Mouse (Mus musculus): ENCODE results near the gene Cbll1. TPM values are rescaled to one million over a fixed set of nuclear protein-coding genes. Genes with fewer than 3 reads are reported as not detected.
"Not testable (repeated sequence)": the region's sequence is repeated elsewhere in the genome, so short reads cannot be mapped to it uniquely, and the experiment has no call there.

Gene Cbll1
- total RNA-seq, 4 experiments from 2014 or later: 22.4 to 26.9 (median 25.1) TPM

- DNase-seq (ENCODE audit: low spot score in 2 of 2): no peak
Observed at GRCm38 (mm10) chr12:31500196-31500595, 780 bp upstream of the Cbll1 start.

- peak in 1 of 2 experiments; percentile 20 for DNase-seq (ENCODE audit: low spot score in 2 of 2)
Observed at GRCm38 (mm10) chr12:31498936-31499313, 491 bp downstream of the Cbll1 start.

GRCm38 (mm10) chr12:31486431-31486830, 13.0 kb downstream of the Cbll1 start:
- DNase-seq (ENCODE audit: low spot score in 2 of 2): no peak

GRCm38 (mm10) chr12:31478182-31478581, 21.2 kb downstream of the Cbll1 start:
- DNase-seq (ENCODE audit: low spot score in 2 of 2): not testable (repeated sequence)

- no peak for DNase-seq (ENCODE audit: low spot score in 2 of 2)
Observed at GRCm38 (mm10) chr12:31462615-31463014, 36.8 kb downstream of the Cbll1 start.

- DNase-seq (ENCODE audit: low spot score in 2 of 2): no peak
Observed at GRCm38 (mm10) chr12:31461371-31461770, 38.0 kb downstream of the Cbll1 start.

- DNase-seq (ENCODE audit: low spot score in 2 of 2): not testable (repeated sequence)
Observed at GRCm38 (mm10) chr12:31460270-31460669, 39.1 kb downstream of the Cbll1 start.

- DNase-seq (ENCODE audit: low spot score in 2 of 2): no peak
Observed at GRCm38 (mm10) chr12:31458474-31458873, 40.9 kb downstream of the Cbll1 start.

GRCm38 (mm10) chr12:31456271-31456670, 43.1 kb downstream of the Cbll1 start:
- DNase-seq (ENCODE audit: low spot score in 2 of 2): no peak

GRCm38 (mm10) chr12:31449341-31449740, 50.1 kb downstream of the Cbll1 start:
- DNase-seq (ENCODE audit: low spot score in 2 of 2): no peak

- DNase-seq (ENCODE audit: low spot score in 2 of 2): no peak
Observed at GRCm38 (mm10) chr12:31444827-31445226, 54.6 kb downstream of the Cbll1 start.

- no peak for DNase-seq (ENCODE audit: low spot score in 2 of 2)
Observed at GRCm38 (mm10) chr12:31444131-31444546, 55.3 kb downstream of the Cbll1 start.

- no peak for DNase-seq (ENCODE audit: low spot score in 2 of 2)
Observed at GRCm38 (mm10) chr12:31439612-31440011, 59.8 kb downstream of the Cbll1 start.

- no peak for DNase-seq (ENCODE audit: low spot score in 2 of 2)
Observed at GRCm38 (mm10) chr12:31437791-31438190, 61.6 kb downstream of the Cbll1 start.

Other genes with a start within 250 kb of the Cbll1 start
- gene Lamb1, start 234.4 kb downstream of the Cbll1 start, total RNA-seq (2022): 10 to 100 TPM; 32.9 to 38.1 (median 35.4) TPM
- 100 to 1,000 TPM in 3 of 4 experiments, 10 to 100 TPM in 1; 95.7 to 114 (median 110) TPM for gene Dld, start 148.2 kb downstream of the Cbll1 start, total RNA-seq (2022)
- under 1 TPM; 0.25 to 0.41 (median 0.27) TPM for gene Slc26a3, start 108.7 kb downstream of the Cbll1 start, total RNA-seq (2022)
- 10 to 100 TPM in 3 of 4 experiments, 1 to 10 TPM in 1; 9.8 to 13.1 (median 10.8) TPM for gene Slc26a4, start 60.4 kb upstream of the Cbll1 start, total RNA-seq (2022)
- gene Bcap29, start 135.0 kb upstream of the Cbll1 start, total RNA-seq (2022): 10 to 100 TPM; 35.8 to 49.2 (median 41.2) TPM
- gene Dus4l, start 155.2 kb upstream of the Cbll1 start, total RNA-seq (2022): 10 to 100 TPM; 10.4 to 14.0 (median 11.0) TPM
- gene Cog5, start 155.3 kb upstream of the Cbll1 start, total RNA-seq (2022): 10 to 100 TPM; 57.4 to 68.6 (median 67.5) TPM
- gene Gpr22, start 214.3 kb upstream of the Cbll1 start, total RNA-seq (2022): 10 to 100 TPM; 70.4 to 84.7 (median 75.1) TPM

Data from layer of hippocampus, adult 8-10 months (tissue).